Mouse (Mus musculus) CD4-positive naive resting alpha-beta T cell, adult 57 days (primary cell): ENCODE data around the gene Rnaseh2b. TPM values are rescaled to one million over a fixed set of nuclear protein-coding genes. Genes with fewer than 3 reads are reported as not detected.

ENCODE experiments used
- total RNA-seq: library from RNA; stranded (reverse); gene quantifications from one replicate; pipeline ENCODE4 v1.2.4, GENCODE M21; 2023

The Rnaseh2b gene
- total RNA-seq = 13.1 TPM

DNA sequence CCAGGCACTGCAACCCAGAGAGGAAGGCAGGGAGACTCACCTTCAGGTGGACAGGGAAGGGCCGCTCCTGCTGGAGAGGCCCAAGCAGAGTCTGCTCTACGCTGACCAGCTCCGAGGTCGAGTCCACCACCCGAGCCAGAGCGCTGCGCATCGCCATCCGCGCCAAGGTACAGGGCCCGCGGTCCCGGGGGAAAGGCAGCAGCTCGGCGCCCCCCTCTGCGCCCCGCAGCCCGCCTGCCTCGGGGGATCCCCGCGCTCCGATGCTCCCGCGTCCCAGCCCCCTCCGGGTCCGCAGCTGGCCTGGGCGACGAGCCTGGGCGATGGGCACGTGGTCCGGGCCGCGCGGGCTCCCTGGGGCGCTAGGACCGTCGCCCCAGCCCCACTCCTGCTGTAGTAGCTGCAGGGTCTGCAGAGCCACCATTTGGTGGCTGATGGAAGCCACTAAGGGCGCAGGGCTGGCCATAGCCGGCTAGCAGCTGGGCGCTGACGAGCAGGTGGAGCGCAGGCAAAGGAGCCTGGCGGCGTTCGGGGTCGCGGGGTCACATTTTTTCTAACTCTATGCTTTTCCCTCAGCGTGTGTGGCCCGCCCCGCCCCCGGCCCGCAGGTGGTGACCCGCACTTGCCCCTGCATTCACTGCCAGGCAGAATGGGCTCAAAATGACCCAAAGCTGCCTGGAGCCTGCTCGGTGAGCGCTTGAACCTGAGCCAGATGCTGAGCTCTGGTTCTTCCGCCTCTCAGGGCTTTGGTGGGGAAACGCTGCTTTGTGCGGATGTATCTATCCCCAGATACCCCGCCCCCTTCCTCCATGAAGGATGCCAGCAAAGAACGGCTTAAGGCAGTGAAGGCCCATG, at the start of gene Rnaseh2b, which contains the start of gene Dleu7:
Gene Rnaseh2b, plus strand, starts transcription at position 102 of the 852 bp plus-strand sequence.
Gene Dleu7, minus strand, starts transcription at position 560 of the 852 bp plus-strand sequence.

Other genes starting within 250 kb of the Rnaseh2b start
- gene Dleu7, start 458 bp downstream of the Rnaseh2b start, total RNA-seq = not detected
- not detected for gene Gucy1b2, start 163.7 kb downstream of the Rnaseh2b start, total RNA-seq